Mouse (Mus musculus) lung, postnatal 0 days (tissue): ENCODE measurements around the gene Fars2. TPM values are rescaled to one million over a fixed set of nuclear protein-coding genes. Genes with fewer than 3 reads are reported as not detected.

Experiments used
- ATAC-seq: fragments of 200-750 bp; cut with Nextera tagmentation; 2 replicates; pipeline ENCODE4 v1.8.0; 2017; ENCODE audit warnings: moderate library complexity
- DNase-seq: peaks from one replicate; pipeline ENCODE4 v3.0.0-alpha.2; 2016; ENCODE audit warnings: low spot score
- H3K27ac ChIP-seq: fragments of 300-500 bp; sonication (generic); 2 replicates; pipeline ENCODE4 v1.5.1; 2014; ENCODE audit warnings: antibody characterized with exemption, mild to moderate bottlenecking, low read length, mixed read lengths
- H3K27me3 ChIP-seq: fragments of 300-500 bp; sonication (generic); replicated peaks from 2 replicates; pipeline ENCODE4 v1.6.1; 2014; ENCODE audit warnings: low read length, mixed read lengths; ENCODE audit not compliant: insufficient read depth
- H3K36me3 ChIP-seq: fragments of 300-500 bp; sonication (generic); 2 replicates; pipeline ENCODE4 v1.6.1; 2014; ENCODE audit warnings: low read length, mixed read lengths; ENCODE audit not compliant: insufficient read depth
- H3K4me1 ChIP-seq: fragments of 300-500 bp; sonication (generic); 2 replicates; pipeline ENCODE4 v1.6.1; 2014; ENCODE audit warnings: antibody characterized with exemption, low read depth, low read length, mixed read lengths; ENCODE audit not compliant: insufficient read depth
- H3K4me2 ChIP-seq: fragments of 300-500 bp; sonication (generic); replicated peaks from 2 replicates; pipeline ENCODE4 v1.6.1; 2014; ENCODE audit warnings: low read depth, mild to moderate bottlenecking, low read length, moderate library complexity, mixed read lengths
- H3K4me3 ChIP-seq: fragments of 300-500 bp; sonication (generic); 2 replicates; pipeline ENCODE4 v1.5.1; 2014; ENCODE audit warnings: low read depth, low read length
- H3K9ac ChIP-seq: fragments of 300-500 bp; sonication (generic); replicated peaks from 2 replicates; pipeline ENCODE4 v1.6.1; 2014; ENCODE audit warnings: low read depth, mild to moderate bottlenecking
- H3K9me3 ChIP-seq: fragments of 300-500 bp; sonication (generic); 2 replicates; pipeline ENCODE4 v1.6.1; 2016; ENCODE audit warnings: low read length, mixed read lengths
- CTCF ChIP-seq: IDR thresholded peaks from 2 replicates; pipeline ENCODE4 v1.5.1; 2016; ENCODE audit warnings: antibody characterized with exemption, mild to moderate bottlenecking
- EP300 ChIP-seq: IDR thresholded peaks from 2 replicates; pipeline ENCODE4 v1.6.1; 2016; ENCODE audit warnings: antibody characterized with exemption, mild to moderate bottlenecking, control low read depth
- WGBS: fragments of 180-500 bp; shearing (Covaris S2); extraction: QIAGEN DNeasy Blood & Tissue Kit; methylation state at CpG from one replicate; pipeline ENCODE4 v1.1.7; 2014; 5-methylcytosine and 5-hydroxymethylcytosine counted together
- polyA plus RNA-seq: library from polyadenylated mRNA; unstranded; fragments of >200 nt; fragmentation: Nextera tagmentation; extraction: Ambion mirVana; gene quantifications from 2 replicates; pipeline ENCODE4 v1.2.1, GENCODE M21; 2015

Fars2 gene
- polyA plus RNA-seq, 1 experiment from 2014 or later: 33.2 TPM

DNA sequence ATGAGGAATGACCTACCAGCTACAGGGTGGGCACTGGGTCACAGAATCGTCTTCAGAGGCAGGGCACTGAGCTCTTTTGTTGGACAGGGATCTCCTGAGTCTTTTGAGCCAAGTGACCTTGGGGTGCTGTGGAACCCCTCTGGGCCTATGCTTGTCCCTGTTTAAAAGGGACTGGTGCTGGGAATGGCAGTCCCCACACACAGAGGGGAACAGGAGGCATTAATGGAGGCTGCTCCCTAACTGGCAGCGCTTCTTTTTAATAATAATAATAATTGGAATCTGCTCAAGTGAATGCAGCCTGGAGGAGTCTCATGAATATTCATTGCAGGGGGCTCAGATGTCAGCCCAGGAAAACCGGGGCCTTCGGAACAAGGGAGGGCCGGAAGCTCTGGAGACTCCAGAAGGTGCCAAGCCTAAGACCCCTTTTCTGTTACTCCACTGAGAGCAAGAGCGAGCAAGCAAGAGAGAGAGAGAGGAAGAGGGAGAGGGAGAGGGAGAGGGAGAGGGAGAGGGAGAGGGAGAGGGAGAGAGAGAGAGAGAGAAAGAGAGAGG, 447.6 kb downstream of the Fars2 start:
- no peaks in the 10 kb centered on the region for H3K36me3 ChIP-seq
- H3K27ac ChIP-seq: no peak overlapping the region
- TF ChIP-seq CTCF (no peak), EP300 (no peak)
- no peak overlapping the region for H3K4me2 ChIP-seq
- no peak for ATAC-seq
- H3K9me3 ChIP-seq: no peaks in the 10 kb centered on the region
- no peaks in the 10 kb centered on the region for H3K27me3 ChIP-seq
- no peak overlapping the region for H3K4me3 ChIP-seq
- DNase-seq: no peak
- no peaks in the 10 kb centered on the region; the same call in 1 of the 2 replicates for H3K4me1 ChIP-seq
- H3K9ac ChIP-seq: no peak overlapping the region
- 49% methylated on average over 6 of the region's 6 CpGs for WGBS

DNA sequence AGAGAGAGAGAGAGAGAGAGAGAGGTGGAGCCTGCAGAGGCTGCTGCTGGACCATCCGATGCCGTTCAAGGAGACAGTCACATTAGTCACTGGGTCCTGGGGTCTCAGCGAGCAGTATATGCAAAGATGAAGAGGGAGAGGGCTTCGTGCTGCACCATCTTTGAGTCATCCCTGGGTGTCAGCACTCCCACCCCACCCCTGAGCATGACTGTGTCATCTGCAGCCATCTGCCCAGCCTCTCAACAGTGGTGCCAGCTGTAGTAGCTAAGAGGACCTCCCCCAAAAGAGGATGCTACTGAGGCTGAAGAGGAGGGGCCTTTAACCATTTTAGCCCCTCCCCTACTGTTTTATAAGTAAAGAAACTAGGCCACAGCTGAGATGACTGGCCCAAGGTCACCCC, 459.6 kb downstream of the Fars2 start:
- H3K4me3 ChIP-seq: no peak overlapping the region
- H3K4me1 ChIP-seq: 0 out of 2 replicates have a peak, but pooled peaks cover 5% of the 10 kb centered on the region
- H3K36me3 ChIP-seq: no peaks in the 10 kb centered on the region
- H3K9ac ChIP-seq: no peak overlapping the region
- H3K27me3 ChIP-seq: no peaks in the 10 kb centered on the region
- no peak for TF ChIP-seq EP300
- TF ChIP-seq CTCF: no peak
- no peak overlapping the region for H3K27ac ChIP-seq
- ATAC-seq (no peak), DNase-seq (no peak)
- no peak overlapping the region for H3K4me2 ChIP-seq
- WGBS: 33% methylated on average over 4 of the region's 4 CpGs
- H3K9me3 ChIP-seq: no peaks in the 10 kb centered on the region

DNA sequence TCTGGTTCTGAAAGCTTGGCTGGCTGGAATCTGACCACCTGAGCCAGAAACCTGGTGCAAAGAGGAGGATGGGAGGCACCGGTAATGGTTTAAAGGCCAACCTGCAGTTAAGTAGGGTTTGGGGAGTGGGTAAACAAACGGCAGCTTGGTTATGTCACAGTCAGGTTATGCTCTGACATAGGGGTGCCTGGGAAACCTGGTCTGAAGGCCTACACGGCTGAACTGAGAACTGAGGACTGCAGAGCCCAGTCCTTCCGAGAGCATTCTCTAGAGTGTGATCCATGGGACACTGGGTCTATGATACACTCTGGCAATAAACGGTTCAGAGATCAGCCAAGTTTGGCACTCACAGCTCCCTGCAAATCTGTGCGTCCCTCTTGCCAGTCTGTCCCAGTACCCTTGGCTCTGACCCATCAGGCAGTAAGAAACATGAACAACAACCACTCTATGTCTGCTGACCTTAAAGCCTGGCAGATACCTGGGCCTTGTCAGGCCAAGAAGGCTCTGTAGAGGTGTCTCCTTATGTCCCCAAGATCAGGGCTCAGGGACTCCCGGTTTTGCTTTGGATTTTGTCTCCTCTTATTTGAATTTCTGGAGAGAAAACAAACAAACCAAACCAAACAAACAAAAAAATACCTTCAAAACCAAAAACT, 460.8 kb downstream of the Fars2 start:
- 24% methylated on average over 7 of the region's 7 CpGs for WGBS
- H3K9ac ChIP-seq: no peak overlapping the region
- peak; percentile 16 for DNase-seq

DNA sequence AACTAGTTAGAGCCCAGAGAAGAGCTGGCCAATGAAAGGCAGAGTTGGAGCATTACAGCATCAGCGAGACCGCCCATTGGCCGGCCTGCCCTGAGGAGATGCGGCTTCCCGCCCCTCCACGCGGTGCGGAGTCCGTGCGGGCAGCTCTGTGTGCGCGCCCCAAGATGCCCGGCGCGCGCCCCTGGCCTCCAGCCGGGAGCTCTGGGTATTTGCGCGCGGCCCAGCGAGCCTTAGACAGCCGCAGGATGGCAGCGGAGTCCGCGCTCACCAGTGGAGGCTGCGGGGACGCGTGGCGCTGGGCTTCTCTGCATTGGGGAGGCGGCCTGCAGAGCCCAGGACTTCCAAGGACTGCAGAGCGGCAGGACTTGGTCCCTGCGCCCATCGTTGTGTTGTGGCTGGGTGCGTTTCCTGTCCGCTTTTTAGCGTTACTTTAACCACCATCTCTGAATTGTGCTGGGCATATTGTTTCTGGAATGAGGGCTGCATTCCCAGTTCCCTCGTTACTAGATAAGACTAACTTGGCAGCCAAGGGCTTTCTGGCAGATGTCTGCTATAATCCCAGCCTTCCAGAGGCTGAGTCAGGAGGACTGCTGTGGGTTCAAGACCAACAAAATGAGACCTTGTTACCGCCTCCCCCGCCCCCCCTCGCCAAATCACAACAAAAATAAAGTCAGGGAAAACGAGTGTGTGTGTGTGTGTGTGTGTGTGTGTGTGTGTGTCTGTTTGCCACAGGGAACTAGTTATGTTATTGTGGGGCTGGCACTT, 461.5 kb downstream of the Fars2 start:
- Histone ChIP-seq H3K4me1 (0 out of 2 replicates have a peak, but pooled peaks cover 5% of the 10 kb centered on the region), H3K9ac (no peak overlapping the region), H3K4me2 (peak overlapping the region; percentile 63), H3K9me3 (no peaks in the 10 kb centered on the region), H3K4me3 (peak overlapping the region; percentile 33), H3K27ac (no peak overlapping the region), H3K36me3 (no peaks in the 10 kb centered on the region), H3K27me3 (no peaks in the 10 kb centered on the region)
- no peak for TF ChIP-seq EP300
- TF ChIP-seq CTCF: peak; percentile 48
- DNase-seq (peak; percentile 60), ATAC-seq (peak; percentile 90)
- WGBS: 4% methylated on average over 41 of the region's 41 CpGs

More for the DNA sequence above, 460.8 kb downstream of the Fars2 start:
- no peak for TF ChIP-seq CTCF
- peak overlapping the region; percentile 33; the same call in 1 of the 2 replicates for H3K4me3 ChIP-seq
- peak; percentile 25 for ATAC-seq
- no peaks in the 10 kb centered on the region for H3K9me3 ChIP-seq
- no peak overlapping the region for H3K27ac ChIP-seq
- peak overlapping the region; percentile 63 for H3K4me2 ChIP-seq
- H3K4me1 ChIP-seq: 0 out of 2 replicates have a peak, but pooled peaks cover 5% of the 10 kb centered on the region
- H3K27me3 ChIP-seq: no peaks in the 10 kb centered on the region
- no peaks in the 10 kb centered on the region for H3K36me3 ChIP-seq

DNA sequence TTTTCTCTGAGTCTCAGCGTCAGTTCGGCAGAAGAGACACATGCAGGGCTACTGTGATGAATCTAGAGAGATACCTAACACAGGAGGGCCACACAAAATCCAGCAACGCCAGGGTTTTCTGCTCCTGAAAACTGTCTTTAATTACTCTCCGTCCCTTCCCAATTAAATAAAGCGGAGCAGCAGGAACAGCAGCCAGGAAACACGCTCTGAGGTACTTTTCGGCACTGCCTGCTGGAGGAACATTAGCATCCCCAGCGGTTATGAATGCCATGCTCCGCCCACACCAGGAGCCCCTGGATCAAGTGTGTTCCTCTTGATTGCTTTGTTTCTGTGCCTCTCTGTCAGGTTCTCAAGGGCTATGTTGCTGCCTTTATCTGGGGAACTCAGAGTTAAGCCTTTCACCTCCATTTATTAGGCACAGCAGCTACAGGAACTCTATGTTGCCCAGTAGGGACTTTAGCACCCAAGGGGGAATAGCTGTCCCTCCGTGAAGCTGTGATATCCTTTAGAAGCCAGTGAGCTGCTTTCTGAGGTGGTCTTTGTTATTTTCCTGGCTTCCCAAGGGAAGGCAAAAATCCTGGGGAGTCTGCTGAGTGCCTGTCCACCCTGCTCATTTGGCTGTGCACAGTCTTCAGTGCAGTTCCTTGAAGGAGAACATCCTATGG, 465.3 kb downstream of the Fars2 start:
- no peak for DNase-seq
- Histone ChIP-seq H3K9ac (no peak overlapping the region), H3K4me3 (no peak overlapping the region), H3K27ac (no peak overlapping the region), H3K4me1 (0 out of 2 replicates have a peak, but pooled peaks cover 5% of the 10 kb centered on the region), H3K27me3 (no peaks in the 10 kb centered on the region), H3K4me2 (no peak overlapping the region), H3K36me3 (no peaks in the 10 kb centered on the region), H3K9me3 (no peaks in the 10 kb centered on the region)
- ATAC-seq: no peak
- WGBS: 27% methylated on average over 10 of the region's 10 CpGs
- TF ChIP-seq EP300: no peak
- TF ChIP-seq CTCF: no peak
